Mouse (Mus musculus): ENCODE measurements at regions not wholly inside any gene's neighbourhood (a gene's known extent, or its start where the extent isn't known, plus 50 kb on each side); places are given as distances from the start of the nearest gene placed in this dataset.
A peak's percentile ranks its signal among the peaks of the same experiment; 100 is the strongest.
"Not testable (repeated sequence)": the region's sequence is repeated elsewhere in the genome, so short reads cannot be mapped to it uniquely, and the experiment has no call there.

- Histone ChIP-seq H3K9ac (peak overlapping the region; percentile 61), H3K4me3 (ENCODE audit: low read depth, low read length) (peak overlapping the region; percentile 53), H3K4me2 (peak overlapping the region; percentile 59), H3K27ac (ENCODE audit: low read depth) (peak overlapping the region; percentile 87)
- not testable (repeated sequence) for H3K27me3 ChIP-seq (ENCODE audit: insufficient read depth, low read length); H3K36me3 ChIP-seq (ENCODE audit: insufficient read depth); H3K9me3 ChIP-seq (ENCODE audit: low read depth, low read length); H3K4me1 ChIP-seq (ENCODE audit: insufficient read depth)
- DNase-seq (peak; percentile 89), ATAC-seq (ENCODE audit: insufficient read depth) (peak; percentile 99)
- 2% methylated on average over 27 of the region's 27 CpGs for WGBS
Observed at GRCm38 (mm10) chr13:74563483-74564330, 69.9 kb upstream of the Zfp825 start.

- ATAC-seq (ENCODE audit: insufficient read depth); H3K36me3 ChIP-seq (ENCODE audit: insufficient read depth); H3K9me3 ChIP-seq (ENCODE audit: low read depth, low read length); H3K4me1 ChIP-seq (ENCODE audit: insufficient read depth); DNase-seq; H3K27me3 ChIP-seq (ENCODE audit: insufficient read depth, low read length): not testable (repeated sequence)
- Histone ChIP-seq H3K9ac (peak overlapping the region; percentile 61; the same call in 1 of the 2 replicates), H3K4me3 (ENCODE audit: low read depth, low read length) (peak overlapping the region; percentile 53), H3K27ac (ENCODE audit: low read depth) (peak overlapping the region; percentile 87), H3K4me2 (peak overlapping the region; percentile 59)
- 12% methylated on average over 2 of the region's 2 CpGs for WGBS
Observed at GRCm38 (mm10) chr13:74564331-74564727, 70.5 kb upstream of the Zfp825 start.

DNA sequence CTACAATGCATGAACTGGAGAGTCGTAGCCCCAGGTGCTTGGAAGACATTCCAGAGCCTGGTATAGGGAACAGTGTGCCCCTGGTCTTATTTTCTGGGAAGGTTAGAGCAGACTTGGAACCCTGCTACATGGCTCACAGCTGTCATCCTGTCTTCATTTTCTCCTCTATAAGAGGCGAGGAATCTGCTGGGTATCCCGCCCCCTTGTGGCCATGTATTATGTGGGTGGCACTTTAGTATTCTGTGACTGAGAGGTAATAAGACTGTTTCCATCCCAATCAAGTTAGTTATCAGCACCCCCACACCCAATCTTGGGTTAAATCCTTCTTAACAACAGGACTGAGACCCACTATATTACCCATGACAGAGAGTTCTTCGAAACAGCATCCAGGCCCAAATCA, 69.4 kb upstream of the Erap1 start:
- 59% methylated on average over 4 of the region's 4 CpGs for WGBS
- not testable (repeated sequence) for H3K9me3 ChIP-seq (ENCODE audit: low read depth, low read length); H3K27ac ChIP-seq (ENCODE audit: low read depth); H3K4me3 ChIP-seq (ENCODE audit: low read depth, low read length); H3K27me3 ChIP-seq (ENCODE audit: insufficient read depth, low read length); H3K36me3 ChIP-seq (ENCODE audit: insufficient read depth); H3K4me1 ChIP-seq (ENCODE audit: insufficient read depth); ATAC-seq (ENCODE audit: insufficient read depth); H3K4me2 ChIP-seq; H3K9ac ChIP-seq
- peak; percentile 24; the same call in 1 of the 2 replicates for TF ChIP-seq CTCF (IDR thresholded peaks at IDR 0.05; ENCODE audit: low read depth)
- DNase-seq: peak; percentile 10

Data from lung, embryonic 14.5 days (tissue).